Mouse (Mus musculus): ENCODE measurements around the gene Pdzk1ip1. TPM values are rescaled to one million over a fixed set of nuclear protein-coding genes. Genes with fewer than 3 reads are reported as not detected.

Pdzk1ip1 gene
- polyA plus RNA-seq, 1 experiment, result 0.30 TPM

DNA sequence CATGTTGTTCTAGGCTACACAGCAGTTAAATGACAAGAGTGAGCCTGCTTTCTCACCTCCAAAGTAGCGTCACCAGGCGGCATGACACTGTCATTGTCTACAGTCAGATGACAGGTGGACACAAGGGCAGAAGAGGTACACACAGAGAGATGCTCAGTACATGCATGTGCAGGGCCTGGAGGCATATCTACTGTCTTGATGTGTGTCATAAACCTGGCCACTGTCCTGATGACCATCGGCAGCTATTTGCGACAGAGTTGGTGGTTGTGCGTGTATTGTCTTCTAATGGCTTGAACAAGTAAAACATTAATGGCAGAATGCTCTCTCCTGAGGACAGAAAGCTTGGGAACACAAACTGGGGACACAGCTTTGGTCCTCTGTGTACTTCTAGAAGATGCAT is 37.3 kb upstream of the Pdzk1ip1 start:
- Histone ChIP-seq H3K27me3 (ENCODE audit: control insufficient read depth, insufficient read depth, insufficient read length) (peaks cover 9% of the 10 kb centered on the region), H3K36me3 (ENCODE audit: control insufficient read depth, insufficient read depth) (no peaks in the 10 kb centered on the region), H3K4me2 (ENCODE audit: low read depth) (no peak overlapping the region), H3ac (ENCODE audit: control insufficient read depth, insufficient read length) (no peak overlapping the region), H3K4me3 (no peak overlapping the region), H3K79me2 (ENCODE audit: control insufficient read depth, insufficient read depth) (no peaks in the 10 kb centered on the region)
- TF ChIP-seq E2F4 (IDR thresholded peaks at IDR 0.05; ENCODE audit: insufficient read depth), result no peak
- no peak for TF ChIP-seq USF1 (IDR thresholded peaks at IDR 0.05; ENCODE audit: low read depth)
- TF ChIP-seq TCF12 (IDR thresholded peaks at IDR 0.05; ENCODE audit: insufficient read depth, poor library complexity, severe bottlenecking), result no peak
- no peak for TF ChIP-seq SRF (IDR thresholded peaks at IDR 0.05; ENCODE audit: control insufficient read depth, insufficient read length, low read depth)
- TF ChIP-seq POLR2A (IDR thresholded peaks at IDR 0.05; ENCODE audit: insufficient read length, low read depth), result no peak
- no peak for TF ChIP-seq MYOD1 (IDR thresholded peaks at IDR 0.05; ENCODE audit: control insufficient read depth in 1 of 3, insufficient read length in 2 of 3, low read depth in 2 of 3)
- no peak for TF ChIP-seq REST (IDR thresholded peaks at IDR 0.05; ENCODE audit: insufficient read depth, insufficient read length)
- no peak for TF ChIP-seq CEBPB (IDR thresholded peaks at IDR 0.05; ENCODE audit: insufficient read depth, poor library complexity, severe bottlenecking)
- no peak for TF ChIP-seq POLR2AphosphoS2 (IDR thresholded peaks at IDR 0.05; ENCODE audit: insufficient read length, low read depth)
- TF ChIP-seq MYOG (IDR thresholded peaks at IDR 0.05; ENCODE audit: control insufficient read depth in 1 of 3, insufficient read depth in 1 of 3, insufficient read length in 2 of 3, low read depth in 2 of 3), result no peak
- no peak for TF ChIP-seq MAX (IDR thresholded peaks at IDR 0.05; ENCODE audit: low read depth)
- no peak for TF ChIP-seq TCF3 (IDR thresholded peaks at IDR 0.05; ENCODE audit: insufficient read length, low read depth)

DNA sequence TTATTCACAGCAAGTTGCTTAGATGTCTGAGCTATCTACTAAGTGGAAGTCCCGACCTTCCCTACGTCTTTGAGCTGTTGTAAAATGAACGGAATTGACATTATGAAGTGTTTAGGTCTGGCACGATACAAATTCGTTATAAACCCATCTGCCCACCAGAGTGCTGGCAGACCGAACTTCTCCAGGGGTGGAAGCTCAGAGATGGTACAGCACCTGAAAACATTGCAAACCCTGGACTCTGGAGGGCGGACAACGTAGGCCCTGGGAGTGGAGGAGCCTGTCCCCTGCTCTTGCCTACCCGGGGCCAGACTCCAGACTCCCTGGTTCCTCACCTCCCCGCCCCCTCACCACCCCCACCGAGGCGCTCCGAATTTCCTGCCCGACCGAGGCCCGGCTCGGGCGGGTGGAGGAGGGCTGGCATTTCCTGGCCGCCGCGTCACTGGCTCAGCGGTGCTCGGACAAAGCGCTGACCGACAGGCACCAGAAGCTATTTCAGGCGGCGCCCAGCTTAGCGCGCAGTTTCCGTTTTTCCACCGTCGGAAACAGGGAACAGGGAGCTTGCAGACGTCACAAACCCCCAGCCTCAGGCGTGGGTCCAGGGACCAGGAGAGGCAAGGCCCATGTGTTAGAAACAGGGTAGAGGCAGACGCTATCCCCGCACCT is 36.0 kb upstream of the Pdzk1ip1 start:
- TF ChIP-seq POLR2AphosphoS2 (IDR thresholded peaks at IDR 0.05; ENCODE audit: insufficient read length, low read depth) (no peak), MYOG (IDR thresholded peaks at IDR 0.05; ENCODE audit: control insufficient read depth in 1 of 3, insufficient read depth in 1 of 3, insufficient read length in 2 of 3, low read depth in 2 of 3) (no peak), E2F4 (IDR thresholded peaks at IDR 0.05; ENCODE audit: insufficient read depth) (no peak), TCF3 (IDR thresholded peaks at IDR 0.05; ENCODE audit: insufficient read length, low read depth) (no peak), SRF (IDR thresholded peaks at IDR 0.05; ENCODE audit: control insufficient read depth, insufficient read length, low read depth) (no peak), CEBPB (IDR thresholded peaks at IDR 0.05; ENCODE audit: insufficient read depth, poor library complexity, severe bottlenecking) (no peak), MYOD1 (IDR thresholded peaks at IDR 0.05; ENCODE audit: control insufficient read depth in 1 of 3, insufficient read length in 2 of 3, low read depth in 2 of 3) (no peak), REST (IDR thresholded peaks at IDR 0.05; ENCODE audit: insufficient read depth, insufficient read length) (no peak), POLR2A (IDR thresholded peaks at IDR 0.05; ENCODE audit: insufficient read length, low read depth) (no peak), TCF12 (IDR thresholded peaks at IDR 0.05; ENCODE audit: insufficient read depth, poor library complexity, severe bottlenecking) (no peak), MAX (IDR thresholded peaks at IDR 0.05; ENCODE audit: low read depth) (no peak), USF1 (IDR thresholded peaks at IDR 0.05; ENCODE audit: low read depth) (no peak)
- H3K4me2 ChIP-seq (ENCODE audit: low read depth), result peak overlapping the region; percentile 83
- no peak overlapping the region for H3ac ChIP-seq (ENCODE audit: control insufficient read depth, insufficient read length)
- peaks cover 22% of the 10 kb centered on the region for H3K27me3 ChIP-seq (ENCODE audit: control insufficient read depth, insufficient read depth, insufficient read length)
- no peak overlapping the region for H3K4me3 ChIP-seq
- H3K79me2 ChIP-seq (ENCODE audit: control insufficient read depth, insufficient read depth), result no peaks in the 10 kb centered on the region
- H3K36me3 ChIP-seq (ENCODE audit: control insufficient read depth, insufficient read depth), result no peaks in the 10 kb centered on the region

DNA sequence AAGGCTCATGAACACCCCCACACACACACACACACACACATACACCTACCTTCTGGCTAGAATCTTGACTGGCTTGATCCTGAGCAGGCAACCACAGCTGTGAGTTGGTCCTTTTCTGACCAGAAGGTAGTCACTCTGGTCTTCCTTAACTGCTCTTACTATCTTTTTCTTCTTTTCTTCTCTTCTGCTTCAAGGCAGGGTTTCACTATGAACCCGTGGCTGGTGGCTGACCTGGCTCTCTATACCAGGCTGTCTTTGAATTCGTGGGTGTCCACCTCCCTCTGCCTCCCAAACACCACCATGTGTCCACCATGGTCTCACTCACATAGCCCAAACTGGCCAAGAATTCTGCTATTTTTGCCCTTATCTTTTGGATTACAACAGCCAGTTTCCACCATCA is 33.5 kb upstream of the Pdzk1ip1 start:
- Histone ChIP-seq H3K27me3 (ENCODE audit: control insufficient read depth, insufficient read depth, insufficient read length) (peaks cover 36% of the 10 kb centered on the region), H3ac (ENCODE audit: control insufficient read depth, insufficient read length) (no peak overlapping the region), H3K4me3 (no peak overlapping the region), H3K79me2 (ENCODE audit: control insufficient read depth, insufficient read depth) (no peaks in the 10 kb centered on the region), H3K4me2 (ENCODE audit: low read depth) (no peak overlapping the region), H3K36me3 (ENCODE audit: control insufficient read depth, insufficient read depth) (no peaks in the 10 kb centered on the region)
- TF ChIP-seq POLR2A (IDR thresholded peaks at IDR 0.05; ENCODE audit: insufficient read length, low read depth), result no peak
- no peak for TF ChIP-seq CEBPB (IDR thresholded peaks at IDR 0.05; ENCODE audit: insufficient read depth, poor library complexity, severe bottlenecking)
- TF ChIP-seq USF1 (IDR thresholded peaks at IDR 0.05; ENCODE audit: low read depth), result no peak
- TF ChIP-seq REST (IDR thresholded peaks at IDR 0.05; ENCODE audit: insufficient read depth, insufficient read length), result no peak
- TF ChIP-seq SRF (IDR thresholded peaks at IDR 0.05; ENCODE audit: control insufficient read depth, insufficient read length, low read depth), result no peak
- no peak for TF ChIP-seq MAX (IDR thresholded peaks at IDR 0.05; ENCODE audit: low read depth)
- TF ChIP-seq TCF3 (IDR thresholded peaks at IDR 0.05; ENCODE audit: insufficient read length, low read depth), result no peak
- TF ChIP-seq TCF12 (IDR thresholded peaks at IDR 0.05; ENCODE audit: insufficient read depth, poor library complexity, severe bottlenecking), result no peak
- no peak for TF ChIP-seq MYOD1 (IDR thresholded peaks at IDR 0.05; ENCODE audit: control insufficient read depth in 1 of 3, insufficient read length in 2 of 3, low read depth in 2 of 3)
- TF ChIP-seq POLR2AphosphoS2 (IDR thresholded peaks at IDR 0.05; ENCODE audit: insufficient read length, low read depth), result no peak
- TF ChIP-seq MYOG (IDR thresholded peaks at IDR 0.05; ENCODE audit: control insufficient read depth in 1 of 3, insufficient read depth in 1 of 3, insufficient read length in 2 of 3, low read depth in 2 of 3), result no peak
- no peak for TF ChIP-seq E2F4 (IDR thresholded peaks at IDR 0.05; ENCODE audit: insufficient read depth)

- TF ChIP-seq MAX (IDR thresholded peaks at IDR 0.05; ENCODE audit: low read depth), result no peak
- Histone ChIP-seq H3K27me3 (ENCODE audit: control insufficient read depth, insufficient read depth, insufficient read length) (peaks cover 43% of the 10 kb centered on the region), H3K36me3 (ENCODE audit: control insufficient read depth, insufficient read depth) (no peaks in the 10 kb centered on the region), H3K4me2 (ENCODE audit: low read depth) (no peak overlapping the region), H3ac (ENCODE audit: control insufficient read depth, insufficient read length) (no peak overlapping the region), H3K79me2 (ENCODE audit: control insufficient read depth, insufficient read depth) (no peaks in the 10 kb centered on the region), H3K4me3 (no peak overlapping the region)
These were observed 32.8 kb upstream of the Pdzk1ip1 start for GRCm38 (mm10) chr4:115055691-115056090.
